Mouse (Mus musculus): Measurements from ENCODE around the gene Rpgrip1l.

DNA sequence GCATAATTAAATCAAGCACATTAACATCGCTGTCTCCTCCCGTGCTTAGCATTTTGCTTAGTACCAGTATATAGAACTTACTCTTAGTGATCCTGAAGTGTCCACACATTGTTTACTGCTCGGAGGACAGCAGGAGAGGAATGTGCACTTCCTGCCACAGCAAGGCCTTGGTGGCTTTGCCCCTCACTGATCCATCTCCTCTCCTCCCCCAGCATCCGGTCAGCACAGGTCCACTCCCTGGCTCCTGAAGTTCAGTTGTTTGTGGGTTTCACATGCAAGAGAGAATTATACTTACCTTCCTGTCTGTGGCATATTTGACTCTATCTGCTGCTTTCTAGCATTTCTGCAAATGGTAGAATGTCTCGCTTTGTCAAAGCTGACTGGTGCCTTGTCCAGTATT, 45.0 kb upstream of the Rpgrip1l start:
- TF ChIP-seq CTCF (IDR thresholded peaks at IDR 0.05) = no peak
- TF ChIP-seq EP300 (IDR thresholded peaks at IDR 0.05) = no peak

All from lung, postnatal 0 days (tissue).